Mouse (Mus musculus) ES-E14 (cell line): ENCODE results near the gene Dock10.

Source experiments
- MAFK ChIP-seq: IDR thresholded peaks from 2 replicates; pipeline ENCODE4 v1.6.1; 2014; ENCODE audit warnings: mild to moderate bottlenecking, low read depth, low read length, inconsistent platforms; ENCODE audit not compliant: insufficient read depth
- ZC3H11A ChIP-seq: IDR thresholded peaks from 2 replicates; pipeline ENCODE4 v1.6.1; 2012; ENCODE audit warnings: low read depth, mild to moderate bottlenecking, inconsistent platforms, low read length, borderline replicate concordance

DNA sequence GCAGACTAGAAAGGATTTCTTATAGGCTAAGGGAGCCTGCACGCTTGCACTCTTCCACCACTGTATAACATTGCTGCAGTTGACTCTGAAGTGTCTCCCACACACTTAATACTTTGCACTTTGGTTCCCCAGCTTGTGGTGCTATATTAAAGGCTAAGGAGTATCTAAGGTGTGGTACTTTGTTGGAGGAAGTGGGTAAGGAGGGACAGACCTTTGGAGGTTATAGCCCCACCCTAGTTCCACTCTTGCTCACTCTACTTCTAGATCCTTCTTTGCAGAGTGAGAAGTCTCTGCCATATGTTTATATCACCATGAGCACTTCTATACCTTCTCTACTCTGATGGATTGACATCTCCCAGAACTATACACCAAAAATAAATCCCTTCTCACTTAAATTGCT is 55.0 kb downstream of the Dock10 start:
- TF ChIP-seq MAFK (no peak), ZC3H11A (no peak)
